Mouse (Mus musculus): ENCODE measurements around the gene Tmem147.
"Not testable (repeated sequence)": the region's sequence is repeated elsewhere in the genome, so short reads cannot be mapped to it uniquely, and the experiment has no call there.

The Tmem147 gene

GRCm38 (mm10) chr7:30729396-30730063, at the start of gene Tmem147:
Gene Tmem147, minus strand, starts transcription at chr7:30729540.
- peak; percentile 94 for DNase-seq (ENCODE audit: low spot score)

GRCm38 (mm10) chr7:30777911-30778310, 48.6 kb upstream of the Tmem147 start:
- no peak for DNase-seq (ENCODE audit: low spot score)

- DNase-seq (ENCODE audit: low spot score): no peak
These were observed 47.8 kb upstream of the Tmem147 start for GRCm38 (mm10) chr7:30777081-30777579.

- DNase-seq (ENCODE audit: low spot score): no peak
These were observed 46.8 kb upstream of the Tmem147 start for GRCm38 (mm10) chr7:30776104-30776503.

DNA sequence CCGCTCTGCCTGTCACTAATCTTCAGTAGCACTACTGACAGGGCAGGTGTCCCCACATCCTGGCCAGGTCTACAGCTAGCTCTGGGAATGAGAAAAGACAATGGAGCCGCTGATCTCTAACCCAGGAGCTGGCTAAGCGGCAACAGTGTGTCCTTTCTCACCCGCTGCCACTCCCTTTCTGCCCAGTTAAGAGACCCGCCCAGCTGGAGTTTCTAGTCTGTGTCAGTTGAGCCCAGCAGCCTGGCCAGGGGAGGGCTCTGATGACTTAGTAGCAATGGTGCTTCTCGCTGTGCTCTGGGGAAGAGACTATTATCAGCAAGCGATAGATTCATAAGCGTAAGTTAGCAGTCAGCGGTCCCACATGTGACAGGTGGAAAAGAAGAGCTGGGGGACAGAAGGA, 39.9 kb upstream of the Tmem147 start:
- DNase-seq (ENCODE audit: low spot score): no peak

GRCm38 (mm10) chr7:30766408-30766807, 37.1 kb upstream of the Tmem147 start:
- DNase-seq (ENCODE audit: low spot score): no peak

DNA sequence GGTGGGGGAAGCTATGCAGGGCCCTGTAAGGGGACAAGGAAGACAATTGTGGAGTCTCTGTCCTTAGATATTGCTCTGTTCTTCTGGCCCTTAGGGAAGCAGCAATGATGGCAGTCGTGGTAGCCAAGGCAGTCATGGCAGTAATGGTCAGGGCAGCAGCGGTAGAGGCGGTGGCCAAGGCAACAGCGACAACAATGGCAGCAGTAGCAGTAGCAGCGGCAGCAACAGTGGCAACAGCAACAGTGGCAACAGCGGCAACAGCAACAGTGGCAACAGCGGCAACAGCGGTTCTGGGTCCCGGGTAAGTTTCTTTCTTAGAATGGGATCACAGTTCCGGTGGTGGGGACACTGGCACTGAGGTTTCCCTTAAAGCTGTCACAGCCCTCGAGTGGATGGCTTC, 35.8 kb upstream of the Tmem147 start:
- DNase-seq (ENCODE audit: low spot score): no peak

GRCm38 (mm10) chr7:30763456-30763855, 34.1 kb upstream of the Tmem147 start, which contains the start of gene Dmkn:
Gene Dmkn, plus strand, starts transcription at chr7:30763756.
- DNase-seq (ENCODE audit: low spot score): no peak

DNA sequence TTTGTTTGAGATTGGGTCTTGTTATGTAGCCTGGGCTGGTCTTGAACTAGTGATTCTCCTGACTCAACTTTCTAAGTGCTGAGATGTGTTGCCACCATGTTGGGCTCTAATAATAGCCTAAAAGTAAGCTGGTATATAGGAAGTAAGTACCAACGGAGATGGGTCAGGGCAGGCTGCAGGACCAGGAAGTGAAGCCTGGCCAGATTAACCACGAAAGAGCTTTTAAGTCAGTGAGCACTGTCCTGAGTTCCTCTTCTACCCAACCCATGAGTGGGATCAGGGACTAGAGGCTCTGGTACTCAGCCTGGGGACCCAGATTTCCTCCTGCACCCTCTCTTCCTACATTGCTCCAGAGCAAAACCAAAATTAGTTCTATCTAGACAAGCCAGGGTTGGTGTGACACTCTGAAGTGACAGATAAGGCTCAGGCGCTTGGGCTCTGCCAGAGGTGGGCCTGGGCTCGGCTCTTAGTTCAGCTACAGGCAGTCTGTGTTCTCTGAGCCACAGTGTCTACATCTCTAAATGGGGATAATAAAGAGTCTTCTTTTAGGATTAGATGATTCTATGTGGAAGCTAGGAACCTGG, 32.5 kb upstream of the Tmem147 start:
- DNase-seq (ENCODE audit: low spot score): no peak

- DNase-seq (ENCODE audit: low spot score): no peak
These were observed 29.5 kb upstream of the Tmem147 start for GRCm38 (mm10) chr7:30758853-30759252.

GRCm38 (mm10) chr7:30757001-30757400, 27.7 kb upstream of the Tmem147 start:
- no peak for DNase-seq (ENCODE audit: low spot score)

- DNase-seq (ENCODE audit: low spot score): no peak
These were observed 21.8 kb upstream of the Tmem147 start, which contains the start of gene Sbsn for GRCm38 (mm10) chr7:30751086-30751669. Gene Sbsn, plus strand, starts transcription at chr7:30751471.

- no peak for DNase-seq (ENCODE audit: low spot score)
These were observed 20.7 kb upstream of the Tmem147 start for GRCm38 (mm10) chr7:30749824-30750606.

DNA sequence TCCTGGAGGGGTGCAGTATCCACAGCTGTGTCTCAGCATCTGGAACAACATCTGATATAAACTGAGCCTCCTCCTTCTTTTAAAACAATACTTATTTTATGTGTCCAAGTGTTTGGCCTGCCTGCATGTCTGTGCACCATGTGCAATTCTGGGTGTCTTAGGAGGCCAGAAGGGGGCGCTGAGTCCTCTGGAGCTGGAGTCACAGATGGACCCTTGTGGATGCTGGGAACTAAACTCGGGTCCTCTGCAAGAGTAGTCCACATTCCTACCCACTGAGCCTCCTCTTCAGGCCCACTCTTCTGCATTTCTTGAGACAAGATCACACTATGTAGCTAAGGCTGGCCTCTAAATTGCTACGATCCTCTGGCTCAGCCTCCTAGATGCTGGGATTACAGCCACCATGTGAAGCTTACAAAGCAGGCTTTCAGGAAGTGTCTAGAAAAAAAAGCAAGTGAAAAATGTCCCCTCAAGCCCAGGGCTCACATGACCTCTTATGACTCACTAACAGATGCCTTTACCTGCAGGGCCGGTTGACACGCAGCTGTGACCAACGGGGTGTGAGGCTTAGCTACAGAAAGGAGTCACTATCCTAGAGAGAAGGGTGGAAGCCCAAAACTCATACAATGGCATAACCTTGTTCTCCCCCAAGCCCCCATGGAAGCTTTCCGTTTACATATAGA, 18.3 kb upstream of the Tmem147 start:
- DNase-seq (ENCODE audit: low spot score): no peak

DNA sequence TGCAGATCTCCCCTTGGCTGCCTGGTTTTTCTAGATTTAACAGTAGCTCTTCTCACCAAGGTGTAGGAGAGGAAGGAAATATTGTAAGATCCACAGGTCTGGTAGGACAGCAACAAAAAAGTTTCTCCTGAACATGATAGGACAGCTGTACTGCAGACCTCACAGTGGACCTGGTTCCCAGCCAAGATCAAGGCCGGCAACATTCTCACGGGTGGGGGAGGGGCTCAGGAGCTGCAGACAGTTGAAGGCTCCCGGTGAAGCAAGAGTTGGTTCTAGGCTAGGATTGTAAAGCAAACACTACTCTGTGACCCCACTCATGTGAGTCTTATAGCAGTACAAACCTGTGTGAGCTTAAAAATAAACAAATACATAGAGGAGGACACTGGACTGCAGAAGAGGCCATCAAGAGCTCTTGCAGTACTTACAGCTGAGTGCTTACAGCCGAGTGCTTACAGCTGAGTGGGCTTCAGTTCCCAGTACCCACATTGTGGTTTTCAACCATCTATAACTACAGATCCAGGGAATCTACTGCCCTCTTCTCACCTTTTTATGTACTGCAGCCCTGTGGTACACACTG, 14.8 kb upstream of the Tmem147 start:
- DNase-seq (ENCODE audit: low spot score): no peak

DNA sequence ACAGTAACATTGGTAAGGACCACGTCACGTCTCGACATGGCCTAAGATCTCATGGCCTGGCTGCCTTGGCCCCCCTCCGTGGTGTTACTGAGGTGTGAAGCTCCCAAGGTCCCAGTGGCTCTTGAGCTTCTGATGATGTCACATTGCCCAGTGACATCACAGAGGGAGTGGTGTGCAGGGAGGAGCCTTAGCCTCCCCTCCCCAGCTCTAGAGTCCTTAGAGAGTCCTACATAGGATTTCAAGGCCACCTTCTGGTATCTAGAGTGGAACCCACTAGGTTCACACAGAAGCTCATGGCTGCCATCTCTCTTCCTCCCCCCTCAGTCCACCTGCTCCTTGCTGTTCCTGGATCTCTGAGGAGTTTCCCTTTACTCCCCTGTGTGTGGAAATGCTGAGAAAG, 14.3 kb upstream of the Tmem147 start, which contains the start of gene Gapdhs:
TSS of gene Gapdhs (minus strand) at position 65 of the 400 bp plus-strand sequence.
- DNase-seq (ENCODE audit: low spot score): not testable (repeated sequence)

GRCm38 (mm10) chr7:30742570-30742969, 13.2 kb upstream of the Tmem147 start:
- DNase-seq (ENCODE audit: low spot score): not testable (repeated sequence)

GRCm38 (mm10) chr7:30736211-30736610, 6.9 kb upstream of the Tmem147 start:
- no peak for DNase-seq (ENCODE audit: low spot score)

- not testable (repeated sequence) for DNase-seq (ENCODE audit: low spot score)
These were observed 853 bp upstream of the Tmem147 start for GRCm38 (mm10) chr7:30730064-30730722.

GRCm38 (mm10) chr7:30728739-30729395, 473 bp downstream of the Tmem147 start:
- DNase-seq (ENCODE audit: low spot score): peak; percentile 30

Data from left cerebral cortex, adult 11 months (tissue).